Mouse (Mus musculus): ENCODE measurements around the gene Gm13694. TPM values are rescaled to one million over a fixed set of nuclear protein-coding genes. Genes with fewer than 3 reads are reported as not detected.
"Not testable (repeated sequence)": the region's sequence is repeated elsewhere in the genome, so short reads cannot be mapped to it uniquely, and the experiment has no call there.

Gene Gm13694
- polyA plus RNA-seq (2015; fragmentation: Nextera tagmentation; extraction: Ambion mirVana): not detected in 2 replicates

GRCm38 (mm10) chr2:83978633-83979032 is at the start of gene Gm13694:
TSS of gene Gm13694 (plus strand) at chr2:83978933.
- H3K36me3 ChIP-seq (replicated peaks); H3K9ac ChIP-seq; H3K9me3 ChIP-seq; H3K27ac ChIP-seq; H3K4me3 ChIP-seq; ATAC-seq (replicated peaks); H3K4me2 ChIP-seq; H3K27me3 ChIP-seq (replicated peaks); H3K4me1 ChIP-seq: not testable (repeated sequence)
- no CpG with 5 or more reads among the region's 6 CpGs for WGBS

DNA sequence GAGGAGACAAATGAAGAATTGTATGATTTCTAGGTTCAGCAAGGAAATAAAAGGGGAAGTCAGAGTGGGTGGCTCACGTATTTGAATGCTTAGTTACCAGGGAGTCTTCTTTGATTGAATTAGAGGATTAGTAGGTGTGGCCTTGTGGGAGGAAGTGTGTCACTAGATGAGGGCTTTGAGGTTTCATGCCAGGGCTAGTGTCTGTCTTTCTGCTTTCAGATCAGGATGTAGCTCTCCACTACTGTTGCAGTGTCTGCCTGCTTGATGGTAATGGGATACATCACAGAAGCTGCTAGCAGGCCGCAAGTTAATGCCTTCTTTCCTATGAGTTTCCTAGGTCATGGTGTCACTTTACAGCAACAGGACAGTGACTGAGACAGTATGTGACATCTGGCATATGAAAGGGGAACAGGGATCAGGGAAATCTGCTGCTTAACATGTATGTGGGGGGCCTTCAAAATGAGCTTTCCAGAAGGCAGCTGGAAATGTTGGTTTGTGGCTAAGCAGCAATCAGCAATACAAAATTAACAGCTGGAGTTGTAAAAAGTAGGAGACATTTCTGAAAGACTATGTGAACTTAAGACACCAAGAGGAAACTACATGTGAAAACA is 49.1 kb upstream of the Gm13694 start:
- Histone ChIP-seq H3K4me2 (no peak overlapping the region), H3K9me3 (no peaks in the 10 kb centered on the region), H3K4me3 (no peak overlapping the region), H3K9ac (no peak overlapping the region), H3K36me3 (replicated peaks) (no peaks in the 10 kb centered on the region), H3K27ac (no peak overlapping the region), H3K4me1 (no peaks in the 10 kb centered on the region), H3K27me3 (replicated peaks) (no peaks in the 10 kb centered on the region)
- WGBS: 43% methylated on average over 2 of the region's 2 CpGs
- no peak for ATAC-seq (replicated peaks)

GRCm38 (mm10) chr2:83940931-83941361 is 37.8 kb upstream of the Gm13694 start, which contains the start of gene Zswim2:
TSS of gene Zswim2 (minus strand) at chr2:83941228.
- H3K4me1 ChIP-seq: peaks cover 9% of the 10 kb centered on the region
- no peaks in the 10 kb centered on the region for H3K9me3 ChIP-seq
- peak within 1 kb of the TSS; percentile 43 for H3K4me3 ChIP-seq
- peak within 1 kb of the TSS; percentile 78 for H3K4me2 ChIP-seq
- no peaks in the 10 kb centered on the region for H3K36me3 ChIP-seq (replicated peaks)
- peak; percentile 100 for ATAC-seq (replicated peaks)
- peak within 1 kb of the TSS; percentile 33 for H3K9ac ChIP-seq
- H3K27ac ChIP-seq: peak within 1 kb of the TSS; percentile 79
- WGBS: 0% methylated on average over 20 of the region's 20 CpGs
- no peaks in the 10 kb centered on the region for H3K27me3 ChIP-seq (replicated peaks)

DNA sequence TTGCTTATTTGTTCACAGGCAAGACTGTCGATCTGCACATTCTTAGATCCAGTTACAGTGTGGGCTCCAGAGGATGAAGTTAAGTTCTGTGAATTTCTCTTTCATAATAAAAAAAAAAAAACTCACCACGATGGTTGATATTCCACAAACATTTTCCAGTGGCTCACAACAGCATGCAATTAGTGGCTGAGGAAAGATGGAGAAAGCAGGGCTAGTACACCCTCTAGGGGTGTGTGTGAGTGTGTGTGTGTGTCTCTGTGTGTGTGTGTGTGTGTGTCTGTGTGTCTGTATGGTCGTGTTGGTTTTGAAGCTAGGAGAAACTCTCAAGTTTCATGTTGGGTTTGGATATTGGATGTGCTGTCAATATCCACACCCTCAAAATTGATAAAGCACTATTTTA is 37.4 kb upstream of the Gm13694 start:
- WGBS: 26% methylated on average over 3 of the region's 3 CpGs
- H3K4me2 ChIP-seq: peak overlapping the region; percentile 78

DNA sequence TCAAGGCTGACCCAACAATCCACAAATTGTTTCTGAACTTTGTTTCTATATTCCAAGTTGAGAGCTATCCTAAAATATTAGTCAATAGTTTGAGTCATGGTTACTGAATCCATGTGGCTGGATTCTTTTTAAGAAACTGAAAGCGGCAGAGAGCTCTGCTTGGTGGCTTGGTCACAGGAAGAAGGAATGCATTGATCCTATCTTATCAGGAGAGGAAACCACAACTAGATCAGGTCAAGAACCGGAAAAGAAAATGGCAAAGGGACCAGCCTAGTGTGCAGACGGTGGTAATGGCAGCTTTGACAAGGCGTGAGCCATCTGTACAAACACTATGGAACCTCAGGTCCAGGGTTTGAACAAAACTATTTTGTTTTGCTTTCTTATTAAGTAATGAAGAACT is 36.9 kb upstream of the Gm13694 start:
- ATAC-seq (replicated peaks): no peak
- H3K4me3 ChIP-seq: no peak overlapping the region

More for the DNA sequence above, 37.4 kb upstream of the Gm13694 start:
- Histone ChIP-seq H3K27ac (peak overlapping the region; percentile 79), H3K9ac (no peak overlapping the region), H3K9me3 (no peaks in the 10 kb centered on the region), H3K27me3 (replicated peaks) (no peaks in the 10 kb centered on the region), H3K36me3 (replicated peaks) (no peaks in the 10 kb centered on the region), H3K4me1 (peaks cover 9% of the 10 kb centered on the region), H3K4me3 (peak overlapping the region; percentile 43)
- ATAC-seq (replicated peaks): peak; percentile 69

DNA sequence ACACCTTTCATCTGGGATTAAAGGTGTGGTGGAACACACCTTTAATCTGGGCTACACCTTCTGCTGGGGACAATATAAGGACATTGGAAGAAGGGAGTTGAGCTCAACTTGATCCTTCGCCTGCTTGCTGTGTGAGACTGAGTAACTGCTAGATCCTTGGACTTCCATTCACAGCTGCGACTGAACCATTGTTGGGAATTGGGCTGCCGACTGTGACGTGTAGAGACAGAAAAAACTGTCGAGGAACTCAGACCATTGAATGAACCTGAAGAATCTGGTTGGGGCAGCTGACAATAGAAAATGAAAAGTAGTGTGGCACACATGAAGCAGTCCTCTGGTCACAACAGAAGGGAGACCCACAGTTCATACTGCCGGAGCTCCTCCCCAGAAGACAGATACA is 23.3 kb upstream of the Gm13694 start, which contains the start of gene Gm13698:
Gene Gm13698, plus strand, starts transcription at position 301 of the 400 bp plus-strand sequence.
- not testable (repeated sequence) for ATAC-seq (replicated peaks); H3K27ac ChIP-seq; H3K36me3 ChIP-seq (replicated peaks); H3K4me1 ChIP-seq; H3K27me3 ChIP-seq (replicated peaks); H3K4me3 ChIP-seq; H3K4me2 ChIP-seq; H3K9ac ChIP-seq; H3K9me3 ChIP-seq
- WGBS: no CpG with 5 or more reads among the region's 6 CpGs

More for the DNA sequence above, 36.9 kb upstream of the Gm13694 start:
- Histone ChIP-seq H3K9ac (no peak overlapping the region), H3K4me2 (no peak overlapping the region), H3K27me3 (replicated peaks) (no peaks in the 10 kb centered on the region), H3K4me1 (peaks cover 9% of the 10 kb centered on the region), H3K36me3 (replicated peaks) (no peaks in the 10 kb centered on the region), H3K27ac (no peak overlapping the region), H3K9me3 (no peaks in the 10 kb centered on the region)
- 80% methylated on average over 4 of the region's 4 CpGs for WGBS

DNA sequence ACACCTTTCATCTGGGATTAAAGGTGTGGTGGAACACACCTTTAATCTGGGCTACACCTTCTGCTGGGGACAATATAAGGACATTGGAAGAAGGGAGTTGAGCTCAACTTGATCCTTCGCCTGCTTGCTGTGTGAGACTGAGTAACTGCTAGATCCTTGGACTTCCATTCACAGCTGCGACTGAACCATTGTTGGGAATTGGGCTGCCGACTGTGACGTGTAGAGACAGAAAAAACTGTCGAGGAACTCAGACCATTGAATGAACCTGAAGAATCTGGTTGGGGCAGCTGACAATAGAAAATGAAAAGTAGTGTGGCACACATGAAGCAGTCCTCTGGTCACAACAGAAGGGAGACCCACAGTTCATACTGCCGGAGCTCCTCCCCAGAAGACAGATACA is 17.5 kb upstream of the Gm13694 start, which contains the start of gene Gm13693:
Gene Gm13693, plus strand, starts transcription at position 301 of the 400 bp plus-strand sequence.
- H3K36me3 ChIP-seq (replicated peaks); H3K27me3 ChIP-seq (replicated peaks); H3K4me2 ChIP-seq; H3K9ac ChIP-seq; H3K4me3 ChIP-seq; ATAC-seq (replicated peaks); H3K9me3 ChIP-seq; H3K4me1 ChIP-seq; H3K27ac ChIP-seq: not testable (repeated sequence)
- no CpG with 5 or more reads among the region's 6 CpGs for WGBS

- not testable (repeated sequence) for H3K4me2 ChIP-seq; H3K9ac ChIP-seq; H3K27ac ChIP-seq; H3K4me1 ChIP-seq; H3K9me3 ChIP-seq; ATAC-seq (replicated peaks); H3K4me3 ChIP-seq; H3K27me3 ChIP-seq (replicated peaks); H3K36me3 ChIP-seq (replicated peaks)
- no CpG with 5 or more reads among the region's 6 CpGs for WGBS
Measured at GRCm38 (mm10) chr2:83967013-83967412, 11.7 kb upstream of the Gm13694 start, which contains the start of gene Gm13695. TSS of gene Gm13695 (plus strand) at chr2:83967313.

- no CpG with 5 or more reads among the region's 6 CpGs for WGBS
- H3K4me2 ChIP-seq; H3K9ac ChIP-seq; ATAC-seq (replicated peaks); H3K27me3 ChIP-seq (replicated peaks); H3K27ac ChIP-seq; H3K36me3 ChIP-seq (replicated peaks); H3K4me3 ChIP-seq; H3K4me1 ChIP-seq; H3K9me3 ChIP-seq: not testable (repeated sequence)
Measured at GRCm38 (mm10) chr2:83972823-83973222, 5.9 kb upstream of the Gm13694 start, which contains the start of gene Gm13696. TSS of gene Gm13696 (plus strand) at chr2:83973123.

GRCm38 (mm10) chr2:83984443-83984842 is 5.7 kb downstream of the Gm13694 start, which contains the start of gene Gm13697:
TSS of gene Gm13697 (plus strand) at chr2:83984743.
- not testable (repeated sequence) for H3K4me3 ChIP-seq; H3K27me3 ChIP-seq (replicated peaks); H3K4me1 ChIP-seq; H3K4me2 ChIP-seq; ATAC-seq (replicated peaks); H3K27ac ChIP-seq; H3K36me3 ChIP-seq (replicated peaks); H3K9ac ChIP-seq; H3K9me3 ChIP-seq
- WGBS: no CpG with 5 or more reads among the region's 6 CpGs

GRCm38 (mm10) chr2:83990253-83990652 is 11.5 kb downstream of the Gm13694 start, which contains the start of gene Gm13691:
TSS of gene Gm13691 (plus strand) at chr2:83990553.
- H3K4me2 ChIP-seq; H3K4me1 ChIP-seq; H3K9ac ChIP-seq; H3K9me3 ChIP-seq; H3K27ac ChIP-seq; ATAC-seq (replicated peaks); H3K27me3 ChIP-seq (replicated peaks); H3K36me3 ChIP-seq (replicated peaks); H3K4me3 ChIP-seq: not testable (repeated sequence)
- WGBS: no CpG with 5 or more reads among the region's 6 CpGs

DNA sequence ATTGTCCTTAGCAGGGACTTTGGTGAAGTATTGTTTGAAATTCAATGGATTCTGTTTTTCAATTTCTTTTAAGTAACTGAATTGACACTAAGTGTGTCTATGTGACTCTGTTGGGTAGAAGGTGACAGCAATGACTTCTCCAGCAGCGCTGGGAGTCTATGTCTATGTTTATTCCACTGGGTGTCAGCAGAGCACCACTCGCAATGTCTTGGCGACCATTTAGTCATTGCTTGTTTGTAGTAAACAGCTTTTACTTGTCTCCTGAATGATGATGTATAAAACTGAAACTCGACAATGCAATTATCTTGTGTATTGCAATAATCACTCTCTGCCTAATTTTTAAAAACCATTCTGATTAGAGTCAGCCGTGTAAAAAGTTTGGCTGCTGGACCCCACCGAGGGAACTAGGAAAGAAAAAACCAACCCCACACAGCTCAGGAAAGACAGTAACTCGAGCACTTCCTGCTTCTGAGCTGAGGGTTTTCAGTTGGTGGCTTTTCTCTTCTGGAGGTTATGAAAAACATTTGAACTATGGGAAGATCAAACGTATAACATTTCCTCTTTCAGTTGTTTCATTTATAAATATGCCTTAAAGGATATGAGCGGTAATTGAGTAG is 15.0 kb downstream of the Gm13694 start:
- not testable (repeated sequence) for ATAC-seq (replicated peaks); H3K27me3 ChIP-seq (replicated peaks); H3K9me3 ChIP-seq; H3K27ac ChIP-seq; H3K4me2 ChIP-seq; H3K36me3 ChIP-seq (replicated peaks); H3K4me1 ChIP-seq; H3K4me3 ChIP-seq; H3K9ac ChIP-seq
- 74% methylated on average over 8 of the region's 9 CpGs for WGBS

All from midbrain, embryonic 15.5 days (tissue).